Mouse (Mus musculus): ENCODE results near the gene Ap5b1. TPM values are rescaled to one million over a fixed set of nuclear protein-coding genes. Genes with fewer than 3 reads are reported as not detected.

Gene Ap5b1
- total RNA-seq, 1 experiment: 6.4 TPM

- TF ChIP-seq MAFK (IDR thresholded peaks at IDR 0.05; ENCODE audit: insufficient read depth, low read depth, low read length): no peak
- no peak for TF ChIP-seq ZNF384 (IDR thresholded peaks at IDR 0.05; ENCODE audit: low read depth, low read length)
- TF ChIP-seq CHD2 (IDR thresholded peaks at IDR 0.05; ENCODE audit: low read depth, low read length): no peak
- H3K36me3 ChIP-seq (ENCODE audit: control insufficient read depth, insufficient read depth, low read length, poor library complexity, severe bottlenecking): no peaks in the 10 kb centered on the region
- H3K4me1 ChIP-seq (ENCODE audit: control insufficient read depth in 2 of 2, insufficient read depth in 2 of 2, low read length in 2 of 2, poor library complexity in 1 of 2): peaks cover 0 to 13% of the 10 kb centered on the region in 2 experiments; a peak in 2 of 4 replicates
- no peak overlapping the region for H3K9ac ChIP-seq (ENCODE audit: insufficient read depth, low read depth, low read length, poor library complexity, severe bottlenecking)
- H3K27ac ChIP-seq (ENCODE audit: insufficient read depth, low read depth, low read length, poor library complexity, severe bottlenecking): no peak overlapping the region
- H3K4me3 ChIP-seq (ENCODE audit: insufficient read depth in 1 of 2, low read depth in 1 of 2, low read length in 2 of 2, poor library complexity in 1 of 2, severe bottlenecking in 1 of 2): no peak overlapping the region
- in situ Hi-C loops (cut with MboI; ENCODE audit: low sequenced_read_pairs in 2 of 2, unreplicated experiment in 2 of 2): no loop called here
- no peak for DNase-seq (ENCODE audit: low read depth, low spot score)
- no peaks in the 10 kb centered on the region for H3K9me3 ChIP-seq (ENCODE audit: control insufficient read depth, insufficient read depth, low read depth, low read length)
These were observed 5.9 kb upstream of the Ap5b1 start for GRCm38 (mm10) chr19:5561886-5562285.

GRCm38 (mm10) chr19:5562776-5563175 lies 5.0 kb upstream of the Ap5b1 start:
- Histone ChIP-seq H3K27ac (ENCODE audit: insufficient read depth, low read depth, low read length, poor library complexity, severe bottlenecking) (no peak overlapping the region), H3K9me3 (ENCODE audit: control insufficient read depth, insufficient read depth, low read depth, low read length) (no peaks in the 10 kb centered on the region), H3K4me3 (ENCODE audit: insufficient read depth in 1 of 2, low read depth in 1 of 2, low read length in 2 of 2, poor library complexity in 1 of 2, severe bottlenecking in 1 of 2) (no peak overlapping the region), H3K4me1 (ENCODE audit: control insufficient read depth in 2 of 2, insufficient read depth in 2 of 2, low read length in 2 of 2, poor library complexity in 1 of 2) (peaks cover 0 to 13% of the 10 kb centered on the region in 2 experiments; a peak in 2 of 4 replicates), H3K36me3 (ENCODE audit: control insufficient read depth, insufficient read depth, low read length, poor library complexity, severe bottlenecking) (no peaks in the 10 kb centered on the region), H3K9ac (ENCODE audit: insufficient read depth, low read depth, low read length, poor library complexity, severe bottlenecking) (no peak overlapping the region)
- no peak for DNase-seq (ENCODE audit: low read depth, low spot score)
- TF ChIP-seq CHD2 (IDR thresholded peaks at IDR 0.05; ENCODE audit: low read depth, low read length): no peak
- TF ChIP-seq HCFC1 (IDR thresholded peaks at IDR 0.05; ENCODE audit: borderline replicate concordance, insufficient read depth, low read length): no peak
- no peak for TF ChIP-seq MAFK (IDR thresholded peaks at IDR 0.05; ENCODE audit: insufficient read depth, low read depth, low read length)
- no peak for TF ChIP-seq ZNF384 (IDR thresholded peaks at IDR 0.05; ENCODE audit: low read depth, low read length)
- no peak for TF ChIP-seq ZC3H11A (IDR thresholded peaks at IDR 0.05; ENCODE audit: borderline replicate concordance, low read depth, low read length)
- in situ Hi-C loops (cut with MboI; ENCODE audit: low sequenced_read_pairs in 2 of 2, unreplicated experiment in 2 of 2): no loop called here

GRCm38 (mm10) chr19:5566316-5566715 lies 1.5 kb upstream of the Ap5b1 start:
- Histone ChIP-seq H3K27ac (ENCODE audit: insufficient read depth, low read depth, low read length, poor library complexity, severe bottlenecking) (no peak overlapping the region), H3K36me3 (ENCODE audit: control insufficient read depth, insufficient read depth, low read length, poor library complexity, severe bottlenecking) (peaks cover 3% of the 10 kb centered on the region; the same call in 1 of the 2 replicates), H3K9me3 (ENCODE audit: control insufficient read depth, insufficient read depth, low read depth, low read length) (no peaks in the 10 kb centered on the region), H3K9ac (ENCODE audit: insufficient read depth, low read depth, low read length, poor library complexity, severe bottlenecking) (no peak overlapping the region), H3K4me3 (ENCODE audit: insufficient read depth in 1 of 2, low read depth in 1 of 2, low read length in 2 of 2, poor library complexity in 1 of 2, severe bottlenecking in 1 of 2) (no peak overlapping the region; a peak in 1 of 4 replicates), H3K4me1 (ENCODE audit: control insufficient read depth in 2 of 2, insufficient read depth in 2 of 2, low read length in 2 of 2, poor library complexity in 1 of 2) (peaks cover 0 to 8% of the 10 kb centered on the region in 2 experiments; a peak in 2 of 4 replicates)
- in situ Hi-C loops (cut with MboI; ENCODE audit: low sequenced_read_pairs in 2 of 2, unreplicated experiment in 2 of 2): no loop called here
- TF ChIP-seq ZNF384 (IDR thresholded peaks at IDR 0.05; ENCODE audit: low read depth, low read length) (no peak), CHD2 (IDR thresholded peaks at IDR 0.05; ENCODE audit: low read depth, low read length) (no peak), ZC3H11A (IDR thresholded peaks at IDR 0.05; ENCODE audit: borderline replicate concordance, low read depth, low read length) (no peak), MAFK (IDR thresholded peaks at IDR 0.05; ENCODE audit: insufficient read depth, low read depth, low read length) (no peak), HCFC1 (IDR thresholded peaks at IDR 0.05; ENCODE audit: borderline replicate concordance, insufficient read depth, low read length) (no peak)
- DNase-seq (ENCODE audit: low read depth, low spot score): no peak

GRCm38 (mm10) chr19:5567180-5567533 lies 668 bp upstream of the Ap5b1 start:
- H3K36me3 ChIP-seq (ENCODE audit: control insufficient read depth, insufficient read depth, low read length, poor library complexity, severe bottlenecking): peaks cover 3% of the 10 kb centered on the region; the same call in 1 of the 2 replicates
- in situ Hi-C loops (cut with MboI; ENCODE audit: low sequenced_read_pairs in 2 of 2, unreplicated experiment in 2 of 2): no loop called here
- DNase-seq (ENCODE audit: low read depth, low spot score): no peak
- H3K9ac ChIP-seq (ENCODE audit: insufficient read depth, low read depth, low read length, poor library complexity, severe bottlenecking): peak overlapping the region; percentile 85
- TF ChIP-seq ZNF384 (IDR thresholded peaks at IDR 0.05; ENCODE audit: low read depth, low read length) (no peak), HCFC1 (IDR thresholded peaks at IDR 0.05; ENCODE audit: borderline replicate concordance, insufficient read depth, low read length) (no peak), ZC3H11A (IDR thresholded peaks at IDR 0.05; ENCODE audit: borderline replicate concordance, low read depth, low read length) (no peak), CHD2 (IDR thresholded peaks at IDR 0.05; ENCODE audit: low read depth, low read length) (no peak), MAFK (IDR thresholded peaks at IDR 0.05; ENCODE audit: insufficient read depth, low read depth, low read length) (no peak)
- no peaks in the 10 kb centered on the region for H3K9me3 ChIP-seq (ENCODE audit: control insufficient read depth, insufficient read depth, low read depth, low read length)
- H3K27ac ChIP-seq (ENCODE audit: insufficient read depth, low read depth, low read length, poor library complexity, severe bottlenecking): peak overlapping the region; percentile 86
- peak overlapping the region; percentile 77 to 83 for H3K4me3 ChIP-seq (ENCODE audit: insufficient read depth in 1 of 2, low read depth in 1 of 2, low read length in 2 of 2, poor library complexity in 1 of 2, severe bottlenecking in 1 of 2)
- H3K4me1 ChIP-seq (ENCODE audit: control insufficient read depth in 2 of 2, insufficient read depth in 2 of 2, low read length in 2 of 2, poor library complexity in 1 of 2): peaks cover 0 to 8% of the 10 kb centered on the region in 2 experiments; a peak in 2 of 4 replicates

Measured in ES-E14 (cell line).